Mouse (Mus musculus): ENCODE data around the gene Zbtb37. TPM values are rescaled to one million over a fixed set of nuclear protein-coding genes. Genes with fewer than 3 reads are reported as not detected.
A peak's percentile ranks its signal among the peaks of the same experiment; 100 is the strongest.

The Zbtb37 gene
- polyA plus RNA-seq, 1 experiment from 2014 or later = 10.1 TPM

GRCm38 (mm10) chr1:161039741-161040425, 5.2 kb upstream of the Zbtb37 start:
- H3K27ac ChIP-seq = peak overlapping the region; percentile 41
- peak; percentile 23; the same call in 1 of the 2 replicates for ATAC-seq
- no peaks in the 10 kb centered on the region for H3K27me3 ChIP-seq
- H3K9ac ChIP-seq = no peak overlapping the region
- H3K9me3 ChIP-seq (replicated peaks) = no peaks in the 10 kb centered on the region
- peaks cover 27% of the 10 kb centered on the region for H3K4me1 ChIP-seq
- H3K4me2 ChIP-seq = no peak overlapping the region
- peaks cover 68% of the 10 kb centered on the region for H3K36me3 ChIP-seq (ENCODE audit: poor library complexity, severe bottlenecking)
- no peak overlapping the region for H3K4me3 ChIP-seq
- WGBS = 6% methylated on average over 3 of the region's 3 CpGs

- 0 out of 2 replicates have a peak overlapping the region, but pooled peaks have one; percentile 41 for H3K27ac ChIP-seq
- H3K4me1 ChIP-seq = peaks cover 27% of the 10 kb centered on the region
- no peak for ATAC-seq
- H3K4me2 ChIP-seq = no peak overlapping the region
- H3K4me3 ChIP-seq = no peak overlapping the region
- H3K27me3 ChIP-seq = no peaks in the 10 kb centered on the region
- H3K9me3 ChIP-seq (replicated peaks) = no peaks in the 10 kb centered on the region
- no peak overlapping the region for H3K9ac ChIP-seq
- WGBS = 10% methylated on average over 3 of the region's 3 CpGs
- H3K36me3 ChIP-seq (ENCODE audit: poor library complexity, severe bottlenecking) = peaks cover 62% of the 10 kb centered on the region
Measured at GRCm38 (mm10) chr1:161038968-161039721, 4.5 kb upstream of the Zbtb37 start.

- Histone ChIP-seq H3K9ac (peak overlapping the region; percentile 58; the same call in 1 of the 2 replicates), H3K27me3 (no peaks in the 10 kb centered on the region), H3K36me3 (ENCODE audit: poor library complexity, severe bottlenecking) (peaks cover 52% of the 10 kb centered on the region), H3K9me3 (replicated peaks) (no peaks in the 10 kb centered on the region), H3K4me1 (peaks cover 37% of the 10 kb centered on the region), H3K4me2 (peak overlapping the region; percentile 87), H3K27ac (no peak overlapping the region), H3K4me3 (peak overlapping the region; percentile 86)
- ATAC-seq = no peak
- 30% methylated on average over 3 of the region's 3 CpGs for WGBS
Measured at GRCm38 (mm10) chr1:161038004-161038403, 3.4 kb upstream of the Zbtb37 start.

GRCm38 (mm10) chr1:161037599-161037998, 3.0 kb upstream of the Zbtb37 start:
- H3K4me3 ChIP-seq = peak overlapping the region; percentile 86
- peak overlapping the region; percentile 58 for H3K9ac ChIP-seq
- peaks cover 53% of the 10 kb centered on the region for H3K36me3 ChIP-seq (ENCODE audit: poor library complexity, severe bottlenecking)
- WGBS = 26% methylated on average over 3 of the region's 3 CpGs
- no peaks in the 10 kb centered on the region for H3K9me3 ChIP-seq (replicated peaks)
- peak overlapping the region; percentile 41; the same call in 1 of the 2 replicates for H3K27ac ChIP-seq
- no peaks in the 10 kb centered on the region for H3K27me3 ChIP-seq
- ATAC-seq = no peak
- peak overlapping the region; percentile 87 for H3K4me2 ChIP-seq
- H3K4me1 ChIP-seq = peaks cover 40% of the 10 kb centered on the region

- H3K9me3 ChIP-seq (replicated peaks) = no peaks in the 10 kb centered on the region
- 4% methylated on average over 1 of the region's 1 CpGs for whole genome bisulfite sequencing
- ATAC-seq = no peak
Measured at GRCm38 (mm10) chr1:161037026-161037425, 2.4 kb upstream of the Zbtb37 start.

GRCm38 (mm10) chr1:161036411-161036841, 1.8 kb upstream of the Zbtb37 start:
- WGBS = 0% methylated on average over 5 of the region's 5 CpGs
- Histone ChIP-seq H3K4me1 (peaks cover 40% of the 10 kb centered on the region), H3K9ac (peak overlapping the region; percentile 98), H3K4me2 (peak overlapping the region; percentile 87), H3K36me3 (ENCODE audit: poor library complexity, severe bottlenecking) (peaks cover 53% of the 10 kb centered on the region), H3K27ac (peak overlapping the region; percentile 89), H3K9me3 (replicated peaks) (no peaks in the 10 kb centered on the region), H3K27me3 (no peaks in the 10 kb centered on the region), H3K4me3 (peak overlapping the region; percentile 86)
- ATAC-seq = no peak

More at GRCm38 (mm10) chr1:161037026-161037425, 2.4 kb upstream of the Zbtb37 start:
- H3K4me1 ChIP-seq = peaks cover 40% of the 10 kb centered on the region
- H3K4me2 ChIP-seq = peak overlapping the region; percentile 87
- peak overlapping the region; percentile 98 for H3K9ac ChIP-seq
- H3K27me3 ChIP-seq = no peaks in the 10 kb centered on the region
- 0 out of 2 replicates have a peak overlapping the region, but pooled peaks have one; percentile 89 for H3K27ac ChIP-seq
- peaks cover 54% of the 10 kb centered on the region for H3K36me3 ChIP-seq (ENCODE audit: poor library complexity, severe bottlenecking)
- peak overlapping the region; percentile 86 for H3K4me3 ChIP-seq

GRCm38 (mm10) chr1:161035786-161036404, 1.2 kb upstream of the Zbtb37 start:
- H3K36me3 ChIP-seq (ENCODE audit: poor library complexity, severe bottlenecking) = peaks cover 57% of the 10 kb centered on the region
- H3K4me2 ChIP-seq = peak overlapping the region; percentile 87
- H3K4me1 ChIP-seq = peaks cover 40% of the 10 kb centered on the region
- H3K9ac ChIP-seq = peak overlapping the region; percentile 98
- no peak for ATAC-seq
- no peaks in the 10 kb centered on the region for H3K27me3 ChIP-seq
- no peaks in the 10 kb centered on the region for H3K9me3 ChIP-seq (replicated peaks)
- peak overlapping the region; percentile 89 for H3K27ac ChIP-seq
- peak overlapping the region; percentile 86 for H3K4me3 ChIP-seq
- under 1% methylated on average over 6 of the region's 6 CpGs for WGBS

GRCm38 (mm10) chr1:161035281-161035785, 684 bp upstream of the Zbtb37 start:
- Histone ChIP-seq H3K9me3 (replicated peaks) (no peaks in the 10 kb centered on the region), H3K4me2 (peak overlapping the region; percentile 87), H3K9ac (peak overlapping the region; percentile 98), H3K4me3 (peak overlapping the region; percentile 86), H3K27me3 (no peaks in the 10 kb centered on the region), H3K36me3 (ENCODE audit: poor library complexity, severe bottlenecking) (peaks cover 58% of the 10 kb centered on the region), H3K4me1 (peaks cover 40% of the 10 kb centered on the region), H3K27ac (peak overlapping the region; percentile 89)
- peak; percentile 42 for ATAC-seq
- under 1% methylated on average over 14 of the region's 14 CpGs for WGBS

- H3K36me3 ChIP-seq (ENCODE audit: poor library complexity, severe bottlenecking) = peaks cover 57% of the 10 kb centered on the region
- no peak for ATAC-seq
- peak overlapping the region; percentile 86 for H3K4me3 ChIP-seq
Measured at GRCm38 (mm10) chr1:161033856-161034434, 704 bp downstream of the Zbtb37 start.

GRCm38 (mm10) chr1:161032345-161032744, 2.3 kb downstream of the Zbtb37 start:
- no peaks in the 10 kb centered on the region for H3K9me3 ChIP-seq (replicated peaks)
- no peak overlapping the region for H3K9ac ChIP-seq
- 93% methylated on average over 7 of the region's 7 CpGs for WGBS

More at GRCm38 (mm10) chr1:161033856-161034434, 704 bp downstream of the Zbtb37 start:
- Histone ChIP-seq H3K9ac (peak overlapping the region; percentile 98), H3K9me3 (replicated peaks) (no peaks in the 10 kb centered on the region), H3K27me3 (no peaks in the 10 kb centered on the region), H3K4me2 (peak overlapping the region; percentile 74), H3K27ac (peak overlapping the region; percentile 85), H3K4me1 (peaks cover 38% of the 10 kb centered on the region)
- 2% methylated on average over 21 of the region's 21 CpGs for WGBS

GRCm38 (mm10) chr1:161031881-161032280, 2.8 kb downstream of the Zbtb37 start:
- Histone ChIP-seq H3K4me1 (peaks cover 20% of the 10 kb centered on the region), H3K36me3 (ENCODE audit: poor library complexity, severe bottlenecking) (peaks cover 48% of the 10 kb centered on the region), H3K27me3 (no peaks in the 10 kb centered on the region), H3K9ac (no peak overlapping the region), H3K4me3 (no peak overlapping the region), H3K27ac (no peak overlapping the region), H3K9me3 (replicated peaks) (no peaks in the 10 kb centered on the region), H3K4me2 (no peak overlapping the region)
- WGBS = 94% methylated on average over 9 of the region's 9 CpGs
- ATAC-seq = no peak

More at GRCm38 (mm10) chr1:161032345-161032744, 2.3 kb downstream of the Zbtb37 start:
- H3K4me3 ChIP-seq = no peak overlapping the region
- no peaks in the 10 kb centered on the region for H3K27me3 ChIP-seq
- peaks cover 46% of the 10 kb centered on the region for H3K36me3 ChIP-seq (ENCODE audit: poor library complexity, severe bottlenecking)
- H3K4me2 ChIP-seq = no peak overlapping the region
- ATAC-seq = no peak
- H3K4me1 ChIP-seq = peaks cover 24% of the 10 kb centered on the region
- no peak overlapping the region for H3K27ac ChIP-seq
